Mouse (Mus musculus): ENCODE data around the gene Amz1.

The Amz1 gene

GRCm38 (mm10) chr5:140767704-140768141 is 43.8 kb downstream of the Amz1 start:
- DNase-seq (ENCODE audit: low read depth, low spot score), result peak; percentile 30

- DNase-seq (ENCODE audit: low read depth, low spot score), result no peak
These were observed 44.4 kb downstream of the Amz1 start for GRCm38 (mm10) chr5:140768333-140768732.

GRCm38 (mm10) chr5:140771612-140772011 is 47.7 kb downstream of the Amz1 start:
- no peak for DNase-seq (ENCODE audit: low read depth, low spot score)

GRCm38 (mm10) chr5:140772158-140772557 is 48.2 kb downstream of the Amz1 start:
- no peak for DNase-seq (ENCODE audit: low read depth, low spot score)

- no peak for DNase-seq (ENCODE audit: low read depth, low spot score)
These were observed 51.2 kb downstream of the Amz1 start for GRCm38 (mm10) chr5:140775111-140775510.

- DNase-seq (ENCODE audit: low read depth, low spot score), result no peak
These were observed 53.0 kb downstream of the Amz1 start for GRCm38 (mm10) chr5:140776968-140777367.

GRCm38 (mm10) chr5:140781122-140781521 is 57.2 kb downstream of the Amz1 start:
- DNase-seq (ENCODE audit: low read depth, low spot score), result no peak

GRCm38 (mm10) chr5:140781886-140782572 is 58.1 kb downstream of the Amz1 start:
- no peak for DNase-seq (ENCODE audit: low read depth, low spot score)

GRCm38 (mm10) chr5:140783577-140783976 is 59.6 kb downstream of the Amz1 start:
- DNase-seq (ENCODE audit: low read depth, low spot score), result no peak

- DNase-seq (ENCODE audit: low read depth, low spot score), result no peak
These were observed 60.4 kb downstream of the Amz1 start for GRCm38 (mm10) chr5:140784288-140784687.

GRCm38 (mm10) chr5:140785240-140785872 is 61.4 kb downstream of the Amz1 start:
- DNase-seq (ENCODE audit: low read depth, low spot score), result no peak

GRCm38 (mm10) chr5:140789561-140789960 is 65.6 kb downstream of the Amz1 start:
- DNase-seq (ENCODE audit: low read depth, low spot score), result no peak

GRCm38 (mm10) chr5:140790392-140790791 is 66.5 kb downstream of the Amz1 start:
- DNase-seq (ENCODE audit: low read depth, low spot score), result no peak

GRCm38 (mm10) chr5:140790937-140791877 is 67.3 kb downstream of the Amz1 start:
- no peak for DNase-seq (ENCODE audit: low read depth, low spot score)

GRCm38 (mm10) chr5:140792233-140792632 is 68.3 kb downstream of the Amz1 start:
- no peak for DNase-seq (ENCODE audit: low read depth, low spot score)

GRCm38 (mm10) chr5:140794753-140795152 is 70.8 kb downstream of the Amz1 start:
- no peak for DNase-seq (ENCODE audit: low read depth, low spot score)

GRCm38 (mm10) chr5:140795176-140795575 is 71.2 kb downstream of the Amz1 start:
- no peak for DNase-seq (ENCODE audit: low read depth, low spot score)

- DNase-seq (ENCODE audit: low read depth, low spot score), result no peak
These were observed 72.1 kb downstream of the Amz1 start for GRCm38 (mm10) chr5:140796051-140796450.

- no peak for DNase-seq (ENCODE audit: low read depth, low spot score)
These were observed 74.2 kb downstream of the Amz1 start for GRCm38 (mm10) chr5:140798158-140798557.

GRCm38 (mm10) chr5:140798775-140799174 is 74.8 kb downstream of the Amz1 start:
- DNase-seq (ENCODE audit: low read depth, low spot score), result no peak

- DNase-seq (ENCODE audit: low read depth, low spot score), result no peak
These were observed 75.3 kb downstream of the Amz1 start for GRCm38 (mm10) chr5:140799190-140799589.

GRCm38 (mm10) chr5:140800288-140800923 is 76.5 kb downstream of the Amz1 start:
- DNase-seq (ENCODE audit: low read depth, low spot score), result no peak

Measured in embryo, embryonic 11.5 days (tissue).